Mouse (Mus musculus) ES-Bruce4 (cell line): Measurements from ENCODE around the gene Zfp148. TPM values are rescaled to one million over a fixed set of nuclear protein-coding genes. Genes with fewer than 3 reads are reported as not detected.

ENCODE experiments used
- H3K27ac ChIP-seq: 2 replicates; pipeline ENCODE4 v1.5.1; 2012; ENCODE audit warnings: low read length, inconsistent platforms; ENCODE audit not compliant: insufficient read depth
- H3K27me3 ChIP-seq: 2 replicates; pipeline ENCODE4 v1.6.1; 2012; ENCODE audit warnings: mild to moderate bottlenecking, low read length, inconsistent platforms; ENCODE audit not compliant: control insufficient read depth, poor library complexity, insufficient read depth, severe bottlenecking
- H3K36me3 ChIP-seq: 2 replicates; pipeline ENCODE4 v1.6.1; 2012; ENCODE audit warnings: inconsistent platforms, mild to moderate bottlenecking, low read length, moderate library complexity; ENCODE audit not compliant: control insufficient read depth, poor library complexity, insufficient read depth, severe bottlenecking
- H3K4me1 ChIP-seq: one replicate; pipeline ENCODE4 v1.8.1; 2011; ENCODE audit warnings: low read length; ENCODE audit not compliant: control insufficient read depth, insufficient read depth
- H3K4me3 ChIP-seq: 2 replicates; pipeline ENCODE4 v1.5.1; 2011; ENCODE audit warnings: low read depth, mild to moderate bottlenecking, low read length
- H3K9ac ChIP-seq: 2 replicates; pipeline ENCODE4 v1.6.1; 2012; ENCODE audit warnings: low read depth, mild to moderate bottlenecking, inconsistent platforms; ENCODE audit not compliant: poor library complexity, severe bottlenecking
- H3K9me3 ChIP-seq: replicated peaks from 2 replicates; pipeline ENCODE4 v1.6.1; 2012; ENCODE audit warnings: mild to moderate bottlenecking, low read length, inconsistent platforms; ENCODE audit not compliant: control insufficient read depth, poor library complexity, insufficient read depth, severe bottlenecking
- CTCF ChIP-seq: IDR thresholded peaks from one replicate; pipeline ENCODE4 v1.8.1; 2011; ENCODE audit warnings: low read depth, low read length
- EP300 ChIP-seq: IDR thresholded peaks from 2 replicates; pipeline ENCODE4 v1.6.1; 2011; ENCODE audit warnings: low read depth, low read length; ENCODE audit not compliant: insufficient read depth
- POLR2A ChIP-seq: IDR thresholded peaks from one replicate; pipeline ENCODE4 v1.8.1; 2011; ENCODE audit warnings: low read length; ENCODE audit not compliant: insufficient read depth
- polyA plus RNA-seq: library from polyadenylated mRNA; stranded (reverse); fragments of >200 nt; gene quantifications from 2 replicates; pipeline ENCODE4 v1.2.4, GENCODE M21; 2011; ENCODE audit warnings: low read depth; ENCODE audit not compliant: missing spikeins, insufficient read depth, insufficient read length

Zfp148 gene
- polyA plus RNA-seq, 1 experiment, result 48.1 TPM

DNA sequence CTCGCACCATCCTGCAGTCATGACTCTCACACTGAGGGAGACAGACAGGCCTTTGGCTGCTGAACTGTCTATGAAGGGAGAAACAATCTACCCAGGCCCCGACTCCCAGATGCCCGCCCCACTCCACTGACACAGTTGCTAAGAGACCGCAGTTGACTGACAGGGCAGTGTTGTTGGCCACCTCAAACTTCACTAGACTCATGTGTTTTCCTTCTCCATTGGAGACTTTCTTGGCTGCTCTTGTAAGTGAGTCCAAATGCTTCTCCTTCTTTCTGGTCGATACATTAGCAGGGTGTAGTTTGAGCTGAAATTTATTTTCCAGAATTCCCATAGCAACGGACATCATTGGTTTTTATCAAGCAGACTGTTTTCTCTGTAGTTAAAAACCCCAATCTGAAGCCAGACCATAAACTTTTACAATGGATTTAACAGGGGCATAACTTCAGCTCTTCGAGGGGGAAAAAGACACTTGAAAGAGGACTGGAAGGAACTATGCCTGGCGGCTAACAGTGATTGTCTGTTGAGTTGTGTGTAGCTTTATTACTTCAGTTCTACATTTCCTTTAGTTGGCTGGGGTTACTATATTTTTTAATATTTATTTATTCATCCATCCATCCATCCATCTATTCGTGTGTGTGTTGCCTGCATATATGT lies 173.2 kb downstream of the Zfp148 start:
- Histone ChIP-seq H3K27ac (no peak overlapping the region), H3K27me3 (no peaks in the 10 kb centered on the region), H3K4me1 (peaks cover 3% of the 10 kb centered on the region), H3K4me3 (no peak overlapping the region), H3K36me3 (no peaks in the 10 kb centered on the region; the same call in 1 of the 2 replicates), H3K9me3 (no peaks in the 10 kb centered on the region), H3K9ac (no peak overlapping the region)
- TF ChIP-seq CTCF (no peak), EP300 (no peak), POLR2A (no peak)

Other genes with a start within 250 kb of the Zfp148 start
- gene Osbpl11, start 195.8 kb upstream of the Zfp148 start, polyA plus RNA-seq, result 18.6 and 21.4 TPM in 2 replicates
- gene Snx4, start 129.4 kb upstream of the Zfp148 start, polyA plus RNA-seq, result 97.0 and 97.8 TPM in 2 replicates
- 5.8 and 5.9 TPM in 2 replicates for gene Slc12a8, start 136.5 kb downstream of the Zfp148 start, polyA plus RNA-seq